Mouse (Mus musculus) G1E (cell line): Measurements from ENCODE around the gene Tspan9.

Experiments used
- CTCF ChIP-seq: IDR thresholded peaks from 2 replicates; pipeline ENCODE4 v1.5.1; 2012; ENCODE audit warnings: low read depth, low read length, inconsistent platforms, mixed read lengths
- GATA1 ChIP-seq: IDR thresholded peaks from 2 replicates; pipeline ENCODE4 v1.6.1; 2012; ENCODE audit warnings: borderline replicate concordance, low read length, inconsistent platforms, mixed read lengths
- POLR2AphosphoS5 ChIP-seq: IDR thresholded peaks from 2 replicates; pipeline ENCODE4 v1.6.1; 2012; ENCODE audit warnings: low read depth, low read length, inconsistent platforms; ENCODE audit not compliant: insufficient replicate concordance
- TAL1 ChIP-seq: conservative IDR thresholded peaks from 2 replicates; pipeline ENCODE4 v1.6.1; 2012; ENCODE audit warnings: low read depth, low read length, inconsistent platforms, mixed read lengths

DNA sequence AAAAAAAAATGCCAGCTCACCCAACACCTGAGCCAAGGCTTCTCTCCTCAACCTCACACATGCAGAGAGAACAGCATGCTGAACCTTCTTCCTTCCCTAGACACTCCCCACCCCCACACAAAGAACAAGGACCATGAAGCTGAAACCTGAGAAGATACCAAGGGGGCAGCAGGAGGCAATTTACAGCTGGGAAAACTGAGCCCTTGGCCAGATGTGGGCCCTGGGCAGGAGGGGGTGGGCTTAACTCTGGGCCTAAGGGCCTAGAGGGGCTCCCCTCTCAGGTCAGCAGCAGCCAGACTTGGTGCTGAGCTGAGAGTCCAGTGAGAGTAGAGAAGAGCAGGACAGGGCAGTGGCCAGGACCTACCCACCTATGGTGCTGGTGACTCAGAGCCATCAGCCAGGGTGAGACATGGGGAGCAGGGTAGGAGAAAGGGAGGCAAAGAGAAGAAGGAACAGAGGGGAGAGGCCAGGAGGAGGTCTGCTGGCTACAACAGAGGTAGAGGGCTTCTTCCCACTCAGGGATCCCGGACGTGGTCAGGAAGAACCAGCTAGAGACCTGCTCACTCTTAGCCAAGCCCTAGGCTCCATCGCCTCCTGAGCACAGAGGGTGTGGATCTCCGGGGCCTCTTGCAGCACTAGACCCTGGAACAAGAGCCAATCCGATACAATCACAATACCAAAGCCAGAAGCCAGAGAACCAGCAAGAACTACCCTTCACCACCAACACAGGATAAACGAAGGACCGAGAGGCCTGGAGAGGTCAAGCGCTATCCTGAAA lies 54.5 kb downstream of the Tspan9 start:
- TF ChIP-seq POLR2AphosphoS5 (no peak), CTCF (no peak), GATA1 (no peak), TAL1 (no peak)
